Mouse (Mus musculus): Measurements from ENCODE around the gene Pmel. TPM values are rescaled to one million over a fixed set of nuclear protein-coding genes. Genes with fewer than 3 reads are reported as not detected.

Gene Pmel
- 1.7 and 1.9 TPM in 2 replicates for polyA plus RNA-seq (2015; fragmentation: Nextera tagmentation; extraction: Ambion mirVana)

GRCm38 (mm10) chr10:128703895-128704294 is at the start of gene Pmel:
Gene Pmel, plus strand, starts transcription at chr10:128704195.

DNA sequence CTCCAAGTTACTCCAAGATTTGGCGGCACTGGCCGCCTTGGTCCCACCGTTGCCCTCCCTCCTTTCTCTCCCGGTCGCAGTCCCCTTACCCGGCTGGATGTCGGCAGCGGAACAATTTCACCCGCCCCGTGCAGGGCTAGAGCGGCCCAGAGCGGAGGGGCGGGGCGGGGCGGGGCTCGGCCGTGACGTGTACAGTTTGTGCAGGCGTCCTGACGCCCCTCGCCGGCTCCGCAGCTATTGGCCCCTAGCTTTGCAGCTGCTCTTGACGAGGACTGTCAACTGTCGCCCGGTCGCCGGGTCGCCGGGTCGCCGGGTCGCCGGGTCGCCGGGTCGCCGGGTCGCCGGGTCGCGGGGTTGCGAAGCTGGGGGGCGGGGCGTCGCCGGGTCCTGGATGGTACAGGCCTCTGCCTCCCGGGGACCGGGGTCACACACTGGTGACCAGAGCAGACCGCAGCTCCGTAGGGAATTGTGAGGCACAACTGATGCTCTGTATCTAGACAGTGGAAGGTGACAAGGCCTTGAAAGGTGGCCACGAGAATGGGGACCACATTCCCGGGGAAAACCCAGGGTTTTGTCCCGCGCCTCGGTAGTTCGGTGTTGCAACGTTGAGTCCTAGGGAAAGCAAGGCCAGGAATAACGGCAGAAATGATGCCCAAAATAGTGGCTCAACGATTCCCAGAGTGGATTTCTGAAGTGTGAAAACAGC is 30.1 kb upstream of the Pmel start, which contains the start of gene Suox:
Suox (minus strand) TSS at position 311 of the 706 bp plus-strand sequence.

DNA sequence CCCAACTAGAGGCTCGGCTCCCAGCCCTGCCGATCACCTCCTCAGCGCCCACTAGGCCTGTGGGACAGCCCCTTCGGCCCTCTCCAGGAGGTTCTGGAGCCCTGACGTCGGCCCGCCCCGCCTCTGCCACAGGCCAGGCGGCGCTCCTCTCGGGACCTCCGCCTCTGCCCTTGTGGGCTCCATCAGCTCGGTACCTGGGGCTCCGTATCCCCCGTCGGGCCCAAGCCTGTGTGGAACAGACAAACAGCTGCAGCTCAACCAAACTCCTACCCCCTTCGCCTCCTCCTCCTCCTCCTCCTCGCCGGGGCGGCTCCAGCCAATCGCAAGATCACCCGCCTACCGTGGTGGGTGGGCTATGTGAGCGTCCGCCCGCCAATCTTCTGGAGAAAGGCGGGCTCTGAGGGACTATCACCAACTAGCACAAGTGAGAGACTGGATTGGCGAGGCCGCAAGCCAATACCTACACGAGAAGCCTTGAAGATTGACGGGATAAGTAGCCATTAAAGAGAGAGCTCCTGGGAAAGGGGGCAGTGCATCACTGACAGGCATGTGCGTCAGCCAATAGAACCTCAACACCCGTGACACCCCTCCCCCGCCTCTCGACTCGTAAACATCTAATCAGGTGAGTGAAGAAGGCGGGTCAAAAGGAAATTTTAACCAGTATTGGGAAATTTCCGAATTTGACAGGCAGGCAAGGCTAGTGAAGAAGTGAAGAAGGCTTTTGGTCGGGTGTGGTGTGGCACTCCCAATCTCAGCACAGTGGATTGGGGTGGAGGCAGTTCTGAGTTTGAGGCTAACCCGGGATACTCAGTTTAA is 7.8 kb upstream of the Pmel start, which contains the start of gene Rab5b:
Rab5b (minus strand) TSS at position 273 of the 816 bp plus-strand sequence.

GRCm38 (mm10) chr10:128704491-128705316 is 709 bp downstream of the Pmel start, which contains the start of gene Cdk2:
Gene Cdk2, minus strand, starts transcription at chr10:128705031.

DNA sequence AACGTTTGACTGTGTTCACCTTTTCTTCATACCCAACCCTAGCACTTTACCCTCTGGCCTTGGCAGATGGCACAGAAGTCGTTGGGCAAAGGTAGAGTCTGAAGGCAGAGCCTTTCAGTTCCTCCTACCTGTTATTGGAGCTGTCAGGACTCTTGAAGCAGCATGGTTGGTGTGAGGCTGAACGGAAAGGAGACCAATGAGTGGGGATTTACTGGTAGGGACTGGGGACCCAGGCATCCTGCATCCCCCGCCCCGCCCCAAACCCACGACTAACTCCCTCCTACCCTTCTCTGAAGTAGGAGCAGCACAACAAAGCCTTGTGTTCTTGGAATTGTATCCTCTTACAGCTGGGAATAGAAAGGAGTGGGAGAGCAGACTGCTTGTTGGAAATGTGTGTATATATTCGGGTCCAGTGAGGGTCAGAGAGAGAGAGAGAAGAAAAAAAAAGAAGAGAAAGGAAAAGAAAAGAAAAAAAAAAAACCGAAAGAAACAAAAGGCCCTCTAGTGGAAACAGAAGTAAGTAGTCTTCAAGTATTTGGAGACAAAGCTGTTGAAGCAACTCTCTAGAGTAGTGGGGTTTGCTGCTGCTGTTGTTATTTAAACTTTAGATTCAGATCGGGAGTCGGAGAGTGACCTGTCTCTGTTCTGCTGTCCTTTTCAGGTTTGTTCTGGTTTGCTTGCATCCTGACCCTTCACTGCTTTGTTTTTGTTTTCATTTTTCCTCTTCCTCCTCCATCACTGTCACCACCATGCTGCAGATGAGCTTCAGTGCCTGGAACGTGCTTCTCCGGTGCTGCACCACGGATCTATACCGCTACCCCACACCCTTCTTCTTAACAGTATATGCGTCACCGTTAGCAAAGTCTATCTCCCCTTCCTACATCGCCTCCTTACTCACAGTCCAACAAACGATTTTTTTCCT is 40.9 kb downstream of the Pmel start, which contains the start of gene Dgka:
Dgka (minus strand) TSS at position 176 of the 922 bp plus-strand sequence.

DNA sequence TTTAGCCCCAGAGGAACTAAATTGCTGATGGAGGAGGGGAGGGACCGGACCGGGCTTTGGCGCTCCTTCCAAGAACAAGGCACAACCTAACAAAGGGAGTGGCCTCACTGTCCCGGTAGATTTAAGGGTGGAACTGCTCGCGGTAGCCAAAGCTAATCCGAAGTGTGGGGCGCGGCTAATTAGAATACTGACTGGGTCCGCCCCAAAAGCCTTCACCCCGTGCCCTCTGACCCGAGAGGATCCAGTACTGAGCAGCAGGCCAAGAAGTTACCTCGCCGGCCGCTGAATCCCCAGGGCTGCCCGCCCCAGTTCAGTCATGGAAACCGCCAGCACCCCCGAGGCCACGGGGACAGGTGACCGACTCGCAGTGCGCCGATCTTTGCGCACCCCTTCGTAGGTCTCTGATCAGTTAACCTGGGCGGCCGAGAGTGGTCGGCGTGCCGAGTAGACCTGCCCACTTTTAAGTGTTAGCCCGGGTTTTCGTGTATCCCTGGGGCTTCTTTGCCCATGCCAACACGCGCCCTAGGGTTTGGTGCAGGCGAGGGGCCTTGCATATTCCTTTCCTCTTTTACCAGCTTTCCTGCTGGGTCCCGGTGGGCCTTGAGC is 43.8 kb downstream of the Pmel start, which contains the start of gene Pym1:
Pym1 (plus strand) TSS at position 244 of the 606 bp plus-strand sequence.

Other genes with a start within 250 kb of the Pmel start
- 31.0 and 34.6 TPM in 2 replicates for gene Smarcc2, start 244.9 kb upstream of the Pmel start, polyA plus RNA-seq (2015; fragmentation: Nextera tagmentation; extraction: Ambion mirVana)
- 641 and 849 TPM in 2 replicates for gene Myl6, start 210.1 kb upstream of the Pmel start, polyA plus RNA-seq (2015; fragmentation: Nextera tagmentation; extraction: Ambion mirVana)
- 7.6 and 8.2 TPM in 2 replicates for gene Myl6b, start 205.5 kb upstream of the Pmel start, polyA plus RNA-seq (2015; fragmentation: Nextera tagmentation; extraction: Ambion mirVana)
- 28.4 and 33.0 TPM in 2 replicates for gene Esyt1, start 178.3 kb upstream of the Pmel start, polyA plus RNA-seq (2015; fragmentation: Nextera tagmentation; extraction: Ambion mirVana)
- gene Zc3h10, start 156.4 kb upstream of the Pmel start, polyA plus RNA-seq (2015; fragmentation: Nextera tagmentation; extraction: Ambion mirVana) = 4.7 and 6.6 TPM in 2 replicates
- 2,311 and 2,586 TPM in 2 replicates for gene Rpl41, start 154.9 kb upstream of the Pmel start, polyA plus RNA-seq (2015; fragmentation: Nextera tagmentation; extraction: Ambion mirVana)
- 73.4 and 83.9 TPM in 2 replicates for gene Pa2g4, start 138.2 kb upstream of the Pmel start, polyA plus RNA-seq (2015; fragmentation: Nextera tagmentation; extraction: Ambion mirVana)
- 8.4 and 9.2 TPM in 2 replicates for gene Erbb3, start 114.5 kb upstream of the Pmel start, polyA plus RNA-seq (2015; fragmentation: Nextera tagmentation; extraction: Ambion mirVana)
- gene Rps26, start 77.4 kb upstream of the Pmel start, polyA plus RNA-seq (2015; fragmentation: Nextera tagmentation; extraction: Ambion mirVana) = 419 and 480 TPM in 2 replicates
- 0.54 and 0.66 TPM in 2 replicates for gene Ikzf4, start 58.2 kb upstream of the Pmel start, polyA plus RNA-seq (2015; fragmentation: Nextera tagmentation; extraction: Ambion mirVana)
- 12.8 and 16.8 TPM in 2 replicates for gene Suox, start 30.1 kb upstream of the Pmel start, polyA plus RNA-seq (2015; fragmentation: Nextera tagmentation; extraction: Ambion mirVana)
- 58.5 and 60.0 TPM in 2 replicates for gene Rab5b, start 7.9 kb upstream of the Pmel start, polyA plus RNA-seq (2015; fragmentation: Nextera tagmentation; extraction: Ambion mirVana)
- 38.7 and 40.5 TPM in 2 replicates for gene Cdk2, start 836 bp downstream of the Pmel start, polyA plus RNA-seq (2015; fragmentation: Nextera tagmentation; extraction: Ambion mirVana)
- gene Dgka, start 40.7 kb downstream of the Pmel start, polyA plus RNA-seq (2015; fragmentation: Nextera tagmentation; extraction: Ambion mirVana) = 3.7 and 5.1 TPM in 2 replicates
- 13.7 and 17.7 TPM in 2 replicates for gene Pym1, start 43.7 kb downstream of the Pmel start, polyA plus RNA-seq (2015; fragmentation: Nextera tagmentation; extraction: Ambion mirVana)
- 0.99 and 2.1 TPM in 2 replicates for gene Mmp19, start 86.7 kb downstream of the Pmel start, polyA plus RNA-seq (2015; fragmentation: Nextera tagmentation; extraction: Ambion mirVana)
- 28.7 TPM in 2 replicates for gene Dnajc14, start 99.9 kb downstream of the Pmel start, polyA plus RNA-seq (2015; fragmentation: Nextera tagmentation; extraction: Ambion mirVana)
- gene Tmem198b, start 100.2 kb downstream of the Pmel start, polyA plus RNA-seq (2015; fragmentation: Nextera tagmentation; extraction: Ambion mirVana) = 11.2 and 11.9 TPM in 2 replicates
- gene Sarnp, start 113.1 kb downstream of the Pmel start, polyA plus RNA-seq (2015; fragmentation: Nextera tagmentation; extraction: Ambion mirVana) = 85.9 and 110 TPM in 2 replicates
- 14.4 and 18.7 TPM in 2 replicates for gene Ormdl2, start 117.5 kb downstream of the Pmel start, polyA plus RNA-seq (2015; fragmentation: Nextera tagmentation; extraction: Ambion mirVana)
- gene Gdf11, start 187.5 kb downstream of the Pmel start, polyA plus RNA-seq (2015; fragmentation: Nextera tagmentation; extraction: Ambion mirVana) = 1.7 and 2.1 TPM in 2 replicates
- gene Cd63, start 196.8 kb downstream of the Pmel start, polyA plus RNA-seq (2015; fragmentation: Nextera tagmentation; extraction: Ambion mirVana) = 697 and 764 TPM in 2 replicates
- gene Rdh5, start 218.7 kb downstream of the Pmel start, polyA plus RNA-seq (2015; fragmentation: Nextera tagmentation; extraction: Ambion mirVana) = 15.9 and 16.8 TPM in 2 replicates
- 280 and 296 TPM in 2 replicates for gene Bloc1s1, start 219.8 kb downstream of the Pmel start, polyA plus RNA-seq (2015; fragmentation: Nextera tagmentation; extraction: Ambion mirVana)
- gene Itga7, start 229.6 kb downstream of the Pmel start, polyA plus RNA-seq (2015; fragmentation: Nextera tagmentation; extraction: Ambion mirVana) = 80.0 and 81.3 TPM in 2 replicates

Data from skeletal muscle tissue, postnatal 0 days (tissue).